Mouse (Mus musculus): Measurements from ENCODE around the gene Zbtb7b.

DNA sequence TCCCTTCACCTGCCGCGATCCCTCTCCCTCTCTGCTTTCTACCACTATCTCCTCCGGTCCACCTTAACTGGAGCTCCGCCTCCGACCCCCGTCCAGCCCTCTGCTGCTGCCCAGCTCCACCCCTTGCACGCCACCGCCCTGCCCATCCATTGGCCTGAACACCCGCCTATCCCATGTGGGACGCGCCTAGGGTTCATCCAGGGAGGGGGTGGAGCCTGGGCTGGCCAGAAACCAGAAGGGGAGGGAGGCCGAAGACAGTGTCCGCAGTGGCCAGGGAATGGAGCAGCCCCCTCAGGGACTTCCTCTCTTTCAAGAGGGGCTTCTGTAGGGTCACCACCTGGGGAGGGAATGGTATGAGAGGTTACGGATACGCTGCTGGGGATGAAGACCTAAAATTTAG, 971 bp downstream of the Zbtb7b start:
- TF ChIP-seq CTCF (IDR thresholded peaks at IDR 0.05; ENCODE audit: low read depth, low read length) (no peak), POLR2AphosphoS5 (IDR thresholded peaks at IDR 0.05; ENCODE audit: insufficient replicate concordance, low read depth, low read length) (no peak), TAL1 (conservative IDR thresholded peaks at IDR 0.05; ENCODE audit: low read depth, low read length) (no peak), GATA1 (IDR thresholded peaks at IDR 0.05; ENCODE audit: borderline replicate concordance, low read length) (no peak), GATA2 (IDR thresholded peaks at IDR 0.05; ENCODE audit: borderline replicate concordance, low read depth, low read length) (no peak)
